Mouse (Mus musculus): Measurements from ENCODE around the gene Hist1h2ah. TPM values are rescaled to one million over a fixed set of nuclear protein-coding genes. Genes with fewer than 3 reads are reported as not detected.

Gene Hist1h2ah
- total and polyA plus RNA-seq, 3 experiments: 3.7 to 1,284 TPM; not detected in 1

- Histone ChIP-seq H3K9me3 (replicated peaks; ENCODE audit: insufficient read depth, low read length) (no peaks in the 10 kb centered on the region), H3K36me3 (ENCODE audit: control insufficient read depth in 1 of 2, insufficient read depth in 2 of 2, low read length in 2 of 2) (peaks cover 0 to 22% of the 10 kb centered on the region in 2 experiments; a peak in 2 of 4 replicates), H3K27me3 (ENCODE audit: control insufficient read depth in 1 of 2, insufficient read depth in 2 of 2, low read length in 2 of 2) (no peaks in the 10 kb centered on the region), H3K4me1 (ENCODE audit: control insufficient read depth in 1 of 2, insufficient read depth in 2 of 2, low read length in 2 of 2) (peaks cover 0 to 4% of the 10 kb centered on the region in 2 experiments; a peak in 2 of 4 replicates), H3K27ac (ENCODE audit: control insufficient read depth, low read depth, low read length) (peak overlapping the region; percentile 56; the same call in 1 of the 2 replicates), H3K9ac (ENCODE audit: control insufficient read depth, low read depth, low read length, poor library complexity, severe bottlenecking) (peak overlapping the region; percentile 68), H3K79me2 (ENCODE audit: control insufficient read depth, insufficient read depth, low read length, poor library complexity) (no peaks in the 10 kb centered on the region; the same call in 1 of the 2 replicates), H3K4me3 (ENCODE audit: control insufficient read depth in 1 of 2, insufficient read depth in 1 of 2, low read depth in 2 of 2, low read length in 2 of 2) (peak overlapping the region; percentile 17 to 43; a peak in 3 of 4 replicates)
- peak; percentile 75 for DNase-seq (ENCODE audit: low read depth, low spot score)
- TF ChIP-seq NELFE (IDR thresholded peaks at IDR 0.05; ENCODE audit: low read depth, low read length) (no peak), EP300 (IDR thresholded peaks at IDR 0.05; ENCODE audit: low read depth in 1 of 2, low read length in 2 of 2) (no peak), SIN3A (IDR thresholded peaks at IDR 0.05; ENCODE audit: low read length) (no peak), JUND (IDR thresholded peaks at IDR 0.05; ENCODE audit: low read depth, low read length) (no peak), SMC3 (IDR thresholded peaks at IDR 0.05; ENCODE audit: low read depth, low read length) (no peak), POLR2A (IDR thresholded peaks at IDR 0.05; ENCODE audit: control insufficient read depth in 1 of 2, insufficient read depth in 1 of 2, low read depth in 1 of 2, low read length in 2 of 2, poor library complexity in 1 of 2) (no peak), MAFK (IDR thresholded peaks at IDR 0.05; ENCODE audit: borderline replicate concordance, low read depth, low read length) (no peak), MAX (IDR thresholded peaks at IDR 0.05; ENCODE audit: low read length) (no peak), ZMIZ1 (IDR thresholded peaks at IDR 0.05; ENCODE audit: low read depth, low read length) (no peak), UBTF (IDR thresholded peaks at IDR 0.05; ENCODE audit: borderline replicate concordance, insufficient read depth, low read depth, low read length) (no peak), ELF1 (IDR thresholded peaks at IDR 0.05; ENCODE audit: low read depth, low read length) (no peak), GABPA (IDR thresholded peaks at IDR 0.05; ENCODE audit: low read depth, low read length) (no peak), KAT2A (conservative IDR thresholded peaks at IDR 0.05; ENCODE audit: low read depth, low read length) (no peak), MEF2A (IDR thresholded peaks at IDR 0.05; ENCODE audit: extremely low read depth, insufficient replicate concordance, low read depth, low read length, poor library complexity, severe bottlenecking) (no peak), MAZ (IDR thresholded peaks at IDR 0.05; ENCODE audit: low read depth, low read length) (no peak), E2F4 (IDR thresholded peaks at IDR 0.05; ENCODE audit: borderline replicate concordance, low read depth, low read length) (no peak), USF2 (IDR thresholded peaks at IDR 0.05; ENCODE audit: borderline replicate concordance in 1 of 2, insufficient read depth in 1 of 2, low read depth in 1 of 2, low read length in 2 of 2) (no peak), ETS1 (IDR thresholded peaks at IDR 0.05; ENCODE audit: low read depth, low read length) (no peak), TAL1 (IDR thresholded peaks at IDR 0.05; ENCODE audit: low read length) (no peak), MXI1 (IDR thresholded peaks at IDR 0.05; ENCODE audit: low read depth, low read length) (no peak)
These were observed 1.5 kb downstream of the Hist1h2ah start for GRCm38 (mm10) chr13:22033741-22034442.
